ENCODE assay signal across 9 mouse cellular contexts in the genomic region with DNA sequence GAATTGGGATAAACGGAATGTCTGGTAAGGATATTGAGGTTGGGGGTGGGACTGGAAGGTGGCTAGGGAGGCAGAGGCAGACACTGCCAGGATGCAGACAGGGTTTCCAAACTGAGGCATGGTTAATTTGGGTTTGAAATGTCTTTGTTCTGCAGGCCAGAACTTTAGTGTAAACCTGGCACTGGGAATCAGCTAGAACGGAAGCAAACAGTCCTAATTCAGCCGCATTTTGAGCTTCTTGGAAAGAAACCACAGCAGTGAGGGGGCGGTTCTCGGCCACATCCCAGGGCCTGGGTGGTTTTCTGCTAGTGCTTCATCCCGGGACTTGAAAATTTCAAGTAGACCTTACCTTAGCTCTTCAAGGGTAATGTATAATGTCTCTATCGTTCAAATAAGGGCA.
A peak's percentile ranks its signal among the peaks of the same experiment; 100 is the strongest.
DNase-seq lines count a peak whose midpoint lies in the region; ATAC-seq lines count a peak whose summit lies in the region.
"Had no signal": no experiment of that assay in that cellular context is flagged by ENCODE, and none has a peak within 500 bp of the region (broad histone marks: within the 10 kb centered on the region; RNA-seq: fewer than 3 reads in every experiment).

No protein-coding gene starts in this region.

- H3K9ac ChIP-seq in embryonic facial prominence, embryonic 13.5 days = no peak overlapping the region

- intact Hi-C loops in left cerebral cortex, postnatal 36 days (cut with DNase I) = no loop called here

- no peak for ATAC-seq in embryonic facial prominence, embryonic 13.5 days (ENCODE audit: insufficient number of reproducible peaks, insufficient read depth, low FRiP score, low TSS enrichment, low read depth)
- no peak for ATAC-seq in megakaryocyte-erythroid progenitor cell, adult 5-6 weeks (replicated peaks; ENCODE audit: low FRiP score, low TSS enrichment, poor library complexity, severe bottlenecking)

- no peak for DNase-seq in embryonic facial prominence, embryonic 10.5 days (ENCODE audit: low spot score)
- DNase-seq in urinary bladder, postnatal 36 days (ENCODE audit: low spot score in 2 of 2) = peak; percentile 33 to 61
- DNase-seq in urinary bladder, adult 2 months (ENCODE audit: low spot score) = no peak
- DNase-seq in left cerebral cortex, postnatal 36 days (ENCODE audit: low spot score in 2 of 2) = peak; percentile 83 to 85
- no peak for DNase-seq in spleen, postnatal 10 days (ENCODE audit: low spot score in 2 of 2)
- no peak for DNase-seq in adrenal gland, adult (ENCODE audit: inconsistent age in 2 of 2, low spot score in 1 of 2)
- DNase-seq: adrenal gland, postnatal 10 days had no signal

- WGBS in embryonic facial prominence, embryonic 13.5 days = 58% methylated on average over 7 of the region's 7 CpGs
- WGBS in embryonic facial prominence, embryonic 10.5 days = 86% methylated on average over 7 of the region's 7 CpGs

- no peaks in the 10 kb centered on the region for H3K36me3 ChIP-seq in embryonic facial prominence, embryonic 13.5 days
- no peaks in the 10 kb centered on the region for H3K36me3 ChIP-seq in embryonic facial prominence, embryonic 10.5 days (replicated peaks)

- no peaks in the 10 kb centered on the region for H3K27me3 ChIP-seq in embryonic facial prominence, embryonic 13.5 days
- H3K27me3 ChIP-seq in embryonic facial prominence, embryonic 10.5 days (replicated peaks; ENCODE audit: low read depth, poor library complexity, severe bottlenecking) = 0 out of 2 replicates have a peak, but pooled peaks cover 6% of the 10 kb centered on the region

- H3K27ac ChIP-seq in embryonic facial prominence, embryonic 13.5 days = peak overlapping the region; percentile 44; the same call in 1 of the 2 replicates
- H3K27ac ChIP-seq in embryonic facial prominence, embryonic 10.5 days (replicated peaks) = no peak overlapping the region

- no peaks in the 10 kb centered on the region for H3K9me3 ChIP-seq in embryonic facial prominence, embryonic 13.5 days
- H3K9me3 ChIP-seq in embryonic facial prominence, embryonic 10.5 days = no peaks in the 10 kb centered on the region

- H3K4me1 ChIP-seq in embryonic facial prominence, embryonic 13.5 days = peaks cover 32% of the 10 kb centered on the region
- peaks cover 28% of the 10 kb centered on the region for H3K4me1 ChIP-seq in embryonic facial prominence, embryonic 10.5 days

- no peak overlapping the region for H3K4me3 ChIP-seq in embryonic facial prominence, embryonic 13.5 days
- no peak overlapping the region for H3K4me3 ChIP-seq in embryonic facial prominence, embryonic 10.5 days

- no peak overlapping the region for H3K4me2 ChIP-seq in embryonic facial prominence, embryonic 13.5 days

Comparison
In these comparisons a context has a peak if more than half of its experiments do, and no peak if none do; other contexts are left out.
1. DNase-seq: peak in urinary bladder, postnatal 36 days (2 of 2) and left cerebral cortex, postnatal 36 days (2 of 2); none in embryonic facial prominence, embryonic 10.5 days (single experiment), urinary bladder, adult 2 months (single experiment), spleen, postnatal 10 days (0 of 2) and adrenal gland, adult (0 of 2).